Comparison of ENCODE assay signal across 9 mouse cellular contexts in the genomic region with DNA sequence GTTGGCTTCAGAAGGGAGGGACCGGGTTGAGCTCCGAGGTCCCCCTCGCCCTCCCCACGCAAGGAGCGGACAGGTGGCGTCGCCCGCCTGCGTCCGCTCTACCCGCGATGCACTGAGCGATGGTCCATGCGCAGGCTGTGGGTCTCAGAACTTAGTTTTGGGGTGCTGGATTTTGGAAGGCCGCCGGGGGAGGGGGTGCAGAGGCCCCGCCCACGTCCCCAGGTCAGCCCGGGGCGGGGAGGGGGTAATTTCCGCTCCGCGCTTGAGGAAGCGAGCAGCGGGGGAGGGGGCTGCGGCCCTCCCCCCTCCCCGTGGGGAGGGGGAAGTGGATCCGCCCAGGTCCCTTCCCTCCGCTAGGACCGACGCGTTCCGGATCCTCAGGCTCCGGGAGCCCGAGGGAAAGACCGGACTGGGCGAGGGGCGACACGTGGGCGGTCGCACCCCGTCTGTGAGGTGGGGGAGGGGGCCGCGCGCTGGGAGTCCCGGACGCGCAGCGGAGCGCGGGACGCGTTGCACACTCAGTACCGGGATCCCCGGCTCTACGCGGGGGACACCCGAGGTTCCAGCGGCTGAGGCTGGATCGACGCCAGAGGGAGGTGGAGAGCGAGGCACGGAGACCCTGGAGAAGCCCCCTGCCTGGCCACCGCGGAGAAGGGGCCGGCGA. TPM values are rescaled to one million over a fixed set of nuclear protein-coding genes. Genes with fewer than 3 reads are reported as not detected.
DNase-seq lines count a peak whose midpoint lies in the region; ATAC-seq and TF ChIP-seq lines count a peak whose summit lies in the region.
"Had no signal": no experiment of that assay in that cellular context is flagged by ENCODE, and none has a peak within 500 bp of the region (broad histone marks: within the 10 kb centered on the region; RNA-seq: fewer than 3 reads in every experiment).

No protein-coding gene starts in this region.

- H3K4me3 ChIP-seq in G1E (ENCODE audit: low read depth, low read length) = peak overlapping the region; percentile 83
- H3K4me3 ChIP-seq in forebrain, embryonic 16.5 days (replicated peaks; ENCODE audit: low read length) = peak overlapping the region; percentile 81
- peak overlapping the region; percentile 90 for H3K4me3 ChIP-seq in kidney, embryonic 16.5 days (ENCODE audit: low read length)
- peak overlapping the region; percentile 76 for H3K4me3 ChIP-seq in midbrain, embryonic 14.5 days (replicated peaks; ENCODE audit: low read depth, low read length)

- intact Hi-C loops in left cerebral cortex, postnatal 14 days (cut with DNase I) = loop anchor here (5.0 to 10.0 kb wide), 3 partner anchors 195 to 862 kb away; a partner anchor contains a TSS

- peaks cover 10% of the 10 kb centered on the region for H3K36me3 ChIP-seq in G1E (replicated peaks)
- no peaks in the 10 kb centered on the region for H3K36me3 ChIP-seq in forebrain, embryonic 16.5 days (ENCODE audit: control insufficient read depth, insufficient read depth)
- H3K36me3 ChIP-seq in kidney, embryonic 16.5 days (ENCODE audit: insufficient read depth, low read length) = no peaks in the 10 kb centered on the region
- H3K36me3 ChIP-seq in midbrain, embryonic 14.5 days (ENCODE audit: control insufficient read depth, insufficient read depth, low read length) = no peaks in the 10 kb centered on the region

- DNase-seq in gastrocnemius, postnatal 4 days (ENCODE audit: low spot score in 2 of 2) = peak; percentile 37 to 52
- DNase-seq in gastrocnemius, postnatal 25 days = no peak
- peak; percentile 92 for DNase-seq in G1E (ENCODE audit: low spot score)
- peak; percentile 89 for DNase-seq in midbrain, embryonic 14.5 days
- DNase-seq in left cerebral cortex, postnatal 14 days (ENCODE audit: low spot score in 2 of 2) = no peak

- peaks cover 47% of the 10 kb centered on the region for H3K4me1 ChIP-seq in G1E (ENCODE audit: insufficient read depth, low read depth, low read length)
- peaks cover 18% of the 10 kb centered on the region for H3K4me1 ChIP-seq in forebrain, embryonic 16.5 days (replicated peaks; ENCODE audit: control insufficient read depth, insufficient read depth, low read length)
- peaks cover 30% of the 10 kb centered on the region for H3K4me1 ChIP-seq in kidney, embryonic 16.5 days (ENCODE audit: insufficient read depth, low read length)
- peaks cover 8% of the 10 kb centered on the region for H3K4me1 ChIP-seq in midbrain, embryonic 14.5 days (ENCODE audit: control insufficient read depth, insufficient read depth, low read length)

- ATAC-seq in G1E (ENCODE audit: extremely low read depth, insufficient number of reproducible peaks, low FRiP score, poor library complexity, severe bottlenecking) = no peak
- ATAC-seq in forebrain, embryonic 16.5 days = peak; percentile 75
- ATAC-seq in kidney, embryonic 16.5 days (ENCODE audit: low FRiP score, low TSS enrichment) = peak; percentile 75
- peak; percentile 84 for ATAC-seq in midbrain, embryonic 14.5 days (ENCODE audit: low FRiP score, low TSS enrichment)
- ATAC-seq in activated CD4-positive, CD25-positive, alpha-beta regulatory T cell, adult 4 months = no peak

- peak overlapping the region; percentile 94 for H3K27ac ChIP-seq in forebrain, embryonic 16.5 days (ENCODE audit: low read length)
- H3K27ac ChIP-seq in kidney, embryonic 16.5 days (ENCODE audit: low read length) = peak overlapping the region; percentile 96
- peak overlapping the region; percentile 96 for H3K27ac ChIP-seq in midbrain, embryonic 14.5 days (replicated peaks; ENCODE audit: low read depth, low read length)

- 0% methylated on average over 62 of the region's 67 CpGs for WGBS in forebrain, embryonic 16.5 days
- under 1% methylated on average over 55 of the region's 67 CpGs for WGBS in kidney, embryonic 16.5 days
- WGBS in midbrain, embryonic 14.5 days = under 1% methylated on average over 58 of the region's 67 CpGs

- H3K9ac ChIP-seq in forebrain, embryonic 16.5 days (replicated peaks; ENCODE audit: low read depth, low read length) = peak overlapping the region; percentile 76
- H3K9ac ChIP-seq in kidney, embryonic 16.5 days (replicated peaks; ENCODE audit: low read length) = peak overlapping the region; percentile 97
- H3K9ac ChIP-seq in midbrain, embryonic 14.5 days (replicated peaks; ENCODE audit: low read length) = peak overlapping the region; percentile 75

- TF ChIP-seq CTCF in G1E (IDR thresholded peaks at IDR 0.05; ENCODE audit: low read depth, low read length) = no peak

- H3K27me3 ChIP-seq in G1E (ENCODE audit: insufficient read depth, low read length) = no peaks in the 10 kb centered on the region
- 0 out of 2 replicates have a peak, but pooled peaks cover 5% of the 10 kb centered on the region for H3K27me3 ChIP-seq in forebrain, embryonic 16.5 days (replicated peaks; ENCODE audit: control insufficient read depth, insufficient read depth, low read length)
- peaks cover 8% of the 10 kb centered on the region; the same call in 1 of the 2 replicates for H3K27me3 ChIP-seq in kidney, embryonic 16.5 days (ENCODE audit: insufficient read depth, low read length)
- no peaks in the 10 kb centered on the region for H3K27me3 ChIP-seq in midbrain, embryonic 14.5 days (ENCODE audit: control insufficient read depth, insufficient read depth, low read length)

- H3K9me3 ChIP-seq in G1E (replicated peaks) = no peaks in the 10 kb centered on the region
- no peaks in the 10 kb centered on the region for H3K9me3 ChIP-seq in forebrain, embryonic 16.5 days (ENCODE audit: control insufficient read depth, low read length)
- no peaks in the 10 kb centered on the region for H3K9me3 ChIP-seq in kidney, embryonic 16.5 days (ENCODE audit: low read length)
- H3K9me3 ChIP-seq in midbrain, embryonic 14.5 days (ENCODE audit: control insufficient read depth, low read length) = no peaks in the 10 kb centered on the region

- H3K4me2 ChIP-seq in forebrain, embryonic 16.5 days (ENCODE audit: low read length) = peak overlapping the region; percentile 74
- H3K4me2 ChIP-seq in kidney, embryonic 16.5 days (replicated peaks; ENCODE audit: low read depth, low read length) = peak overlapping the region; percentile 98
- H3K4me2 ChIP-seq in midbrain, embryonic 14.5 days (ENCODE audit: low read length) = peak overlapping the region; percentile 67

RNA-seq across cellular contexts. Expression of a gene that starts 1.2 kb away (rescaled TPM):
- 1 to 10 TPM; 6.9 to 7.0 TPM for total RNA-seq in gastrocnemius, postnatal 4 days (2021)
- not detected for total RNA-seq in gastrocnemius, postnatal 25 days (2021)
- total RNA-seq in G1E (2014; fragmentation: Nextera tagmentation) (113 and 120 TPM in 2 replicates), G1E (2017) (38.3 and 49.1 TPM in 2 replicates)
- polyA plus RNA-seq in G1E (2012) = 51.3 and 52.6 TPM in 2 replicates
- 20.2 and 22.4 TPM in 2 replicates for polyA plus RNA-seq in forebrain, embryonic 16.5 days (2015; fragmentation: Nextera tagmentation; extraction: Ambion mirVana)
- polyA plus RNA-seq in kidney, embryonic 16.5 days (2015; fragmentation: Nextera tagmentation; extraction: Ambion mirVana) = 57.2 and 62.5 TPM in 2 replicates
- polyA plus RNA-seq in midbrain, embryonic 14.5 days (2014; fragmentation: Nextera tagmentation; extraction: Ambion mirVana) = 10.7 and 11.1 TPM in 2 replicates
- polyA plus RNA-seq in activated CD4-positive, CD25-positive, alpha-beta regulatory T cell, adult 4 months (2017; shearing (Covaris generic)) = under 1 TPM in 1 of 2 experiments, not detected in 1; 0.24 TPM
- total RNA-seq in left cerebral cortex, postnatal 14 days (2021) = under 1 TPM; 0.17 to 0.31 TPM
- total RNA-seq: liver, adult 2 months had no signal
- polyA plus RNA-seq: liver, adult 2 months had no signal

RNA-seq across cellular contexts. Expression of a gene that starts 17.4 kb away (rescaled TPM):
- not detected for total RNA-seq in gastrocnemius, postnatal 4 days (2021)
- not detected for total RNA-seq in gastrocnemius, postnatal 25 days (2021)
- total RNA-seq in G1E (2014; fragmentation: Nextera tagmentation) = not detected in 2 replicates
- 0.76 TPM in 1 of 2 replicates, not detected in the other for total RNA-seq in G1E (2017)
- polyA plus RNA-seq in G1E (2012) = not detected in 2 replicates
- not detected in 2 replicates for polyA plus RNA-seq in forebrain, embryonic 16.5 days (2015; fragmentation: Nextera tagmentation; extraction: Ambion mirVana)
- polyA plus RNA-seq in kidney, embryonic 16.5 days (2015; fragmentation: Nextera tagmentation; extraction: Ambion mirVana) = not detected in 2 replicates
- not detected in 2 replicates for polyA plus RNA-seq in midbrain, embryonic 14.5 days (2014; fragmentation: Nextera tagmentation; extraction: Ambion mirVana)
- not detected for polyA plus RNA-seq in activated CD4-positive, CD25-positive, alpha-beta regulatory T cell, adult 4 months (2017; shearing (Covaris generic))
- total RNA-seq in left cerebral cortex, postnatal 14 days (2021) = not detected
- total RNA-seq: liver, adult 2 months had no signal
- polyA plus RNA-seq: liver, adult 2 months had no signal

RNA-seq across cellular contexts. Expression of a gene that starts 27.7 kb away (rescaled TPM):
- total RNA-seq in gastrocnemius, postnatal 4 days (2021) = 10 to 100 TPM; 38.6 to 41.5 TPM
- 10 to 100 TPM; 31.1 to 31.8 TPM for total RNA-seq in gastrocnemius, postnatal 25 days (2021)
- 38.7 and 48.4 TPM in 2 replicates for total RNA-seq in G1E (2014; fragmentation: Nextera tagmentation)
- total RNA-seq in G1E (2017) = 58.4 and 62.3 TPM in 2 replicates
- polyA plus RNA-seq in G1E (2012) = 154 and 196 TPM in 2 replicates
- 113 and 129 TPM in 2 replicates for polyA plus RNA-seq in forebrain, embryonic 16.5 days (2015; fragmentation: Nextera tagmentation; extraction: Ambion mirVana)
- polyA plus RNA-seq in kidney, embryonic 16.5 days (2015; fragmentation: Nextera tagmentation; extraction: Ambion mirVana) = 93.1 and 96.0 TPM in 2 replicates
- polyA plus RNA-seq in midbrain, embryonic 14.5 days (2014; fragmentation: Nextera tagmentation; extraction: Ambion mirVana) = 45.3 and 77.5 TPM in 2 replicates
- 10 to 100 TPM; 39.3 to 54.1 TPM for polyA plus RNA-seq in activated CD4-positive, CD25-positive, alpha-beta regulatory T cell, adult 4 months (2017; shearing (Covaris generic))
- total RNA-seq in left cerebral cortex, postnatal 14 days (2021) = 10 to 100 TPM; 87.6 to 90.0 TPM

RNA-seq across cellular contexts. Expression of a gene that starts 58.2 kb away (rescaled TPM):
- 10 to 100 TPM; 41.2 to 42.3 TPM for total RNA-seq in gastrocnemius, postnatal 4 days (2021)
- 10 to 100 TPM; 15.0 to 15.6 TPM for total RNA-seq in gastrocnemius, postnatal 25 days (2021)
- total RNA-seq in G1E (2014; fragmentation: Nextera tagmentation) = 35.6 and 38.5 TPM in 2 replicates
- total RNA-seq in G1E (2017) = 34.6 and 35.8 TPM in 2 replicates
- polyA plus RNA-seq in G1E (2012) = 25.8 and 31.9 TPM in 2 replicates
- polyA plus RNA-seq in forebrain, embryonic 16.5 days (2015; fragmentation: Nextera tagmentation; extraction: Ambion mirVana) = 35.4 and 36.5 TPM in 2 replicates
- 38.7 and 42.0 TPM in 2 replicates for polyA plus RNA-seq in kidney, embryonic 16.5 days (2015; fragmentation: Nextera tagmentation; extraction: Ambion mirVana)
- polyA plus RNA-seq in midbrain, embryonic 14.5 days (2014; fragmentation: Nextera tagmentation; extraction: Ambion mirVana) = 32.3 and 32.7 TPM in 2 replicates
- polyA plus RNA-seq in activated CD4-positive, CD25-positive, alpha-beta regulatory T cell, adult 4 months (2017; shearing (Covaris generic)) = 1 to 10 TPM; 8.5 to 9.1 TPM
- total RNA-seq in left cerebral cortex, postnatal 14 days (2021) = 10 to 100 TPM; 54.0 to 56.1 TPM

Comparison
In these comparisons a context has a peak if more than half of its experiments do, and no peak if none do; other contexts are left out.
1. DNase-seq: peak in gastrocnemius, postnatal 4 days (2 of 2), G1E (single experiment) and midbrain, embryonic 14.5 days (single experiment); none in gastrocnemius, postnatal 25 days (single experiment) and left cerebral cortex, postnatal 14 days (0 of 2).
2. ATAC-seq: peak in forebrain, embryonic 16.5 days (single experiment), kidney, embryonic 16.5 days (single experiment) and midbrain, embryonic 14.5 days (single experiment); none in G1E (single experiment) and activated CD4-positive, CD25-positive, alpha-beta regulatory T cell, adult 4 months (single experiment).
3. Peak in every context shown above with its lines, with median percentiles within 50 percentile points of each other: H3K4me3 ChIP-seq, H3K27ac ChIP-seq, H3K4me2 ChIP-seq and H3K9ac ChIP-seq.